Mouse (Mus musculus) bone marrow, adult 2 months (tissue): Measurements from ENCODE around the gene Micu1. TPM values are rescaled to one million over a fixed set of nuclear protein-coding genes. Genes with fewer than 3 reads are reported as not detected.

Experiments used
- H3K27ac ChIP-seq: fragments of 200-500 bp; 2 replicates; pipeline ENCODE4 v1.5.1; 2012; ENCODE audit warnings: low read depth, mild to moderate bottlenecking, control low read depth, inconsistent platforms, low read length; ENCODE audit not compliant: control insufficient read depth, poor library complexity, insufficient read depth
- H3K4me1 ChIP-seq: fragments of 200-500 bp; 2 replicates; pipeline ENCODE4 v1.6.1; 2011; ENCODE audit warnings: low read length; ENCODE audit not compliant: control insufficient read depth, insufficient read depth
- H3K4me3 ChIP-seq: fragments of 200-500 bp; replicated peaks from 2 replicates; pipeline ENCODE3; 2011; ENCODE audit warnings: mild to moderate bottlenecking, low read depth, low read length, control low read depth; ENCODE audit not compliant: control insufficient read depth
- CTCF ChIP-seq: fragments of 200-500 bp; IDR thresholded peaks from 2 replicates; pipeline ENCODE4 v1.5.1; 2011; ENCODE audit warnings: low read length, control low read depth; ENCODE audit not compliant: control insufficient read depth, insufficient read depth
- POLR2A ChIP-seq: fragments of 200-500 bp; IDR thresholded peaks from 2 replicates; pipeline ENCODE4 v1.6.1; 2011; ENCODE audit warnings: low read depth, mild to moderate bottlenecking, control low read depth, low read length, borderline replicate concordance; ENCODE audit not compliant: control insufficient read depth
- WGBS: fragments of 180-500 bp; shearing (Covaris S2); methylation state at CpG from one replicate; pipeline ENCODE4 v1.1.7; 2018; 5-methylcytosine and 5-hydroxymethylcytosine counted together
- polyA plus RNA-seq: library from polyadenylated mRNA; stranded (reverse); fragments of >200 nt; gene quantifications from 2 replicates; pipeline ENCODE4 v1.2.4, GENCODE M21; 2011; ENCODE audit warnings: low replicate concordance; ENCODE audit not compliant: missing spikeins, insufficient read depth, insufficient read length

Gene Micu1
- polyA plus RNA-seq, 1 experiment, result 29.0 TPM

DNA sequence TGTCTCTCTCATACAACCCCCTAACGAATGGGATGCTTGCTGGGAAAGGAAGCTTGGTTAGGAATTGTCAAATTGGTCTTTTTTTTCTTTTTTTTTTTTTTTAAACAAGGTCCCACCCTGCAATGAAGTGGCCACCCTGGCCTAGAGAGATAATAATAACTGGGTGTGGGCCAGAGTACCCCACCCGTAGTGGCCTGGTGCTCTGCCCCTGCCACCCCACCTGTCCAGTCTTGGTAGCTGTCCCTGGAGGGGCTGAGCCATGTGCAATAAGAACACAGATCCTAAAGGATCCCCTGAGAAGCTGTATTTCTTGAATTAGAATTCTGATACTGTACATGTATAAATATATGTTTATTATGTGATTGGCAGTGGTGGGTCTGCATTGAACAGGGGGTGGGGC is 196.7 kb downstream of the Micu1 start:
- TF ChIP-seq POLR2A (no peak), CTCF (no peak)

GRCm38 (mm10) chr10:59899341-59900173 is 197.3 kb downstream of the Micu1 start:
- WGBS, result 6% methylated on average over 21 of the region's 21 CpGs

More for the DNA sequence above, 196.7 kb downstream of the Micu1 start:
- H3K4me3 ChIP-seq, result no peak overlapping the region
- H3K4me1 ChIP-seq, result peaks cover 33% of the 10 kb centered on the region
- WGBS, result 21% methylated on average over 2 of the region's 2 CpGs
- peak overlapping the region; percentile 97 for H3K27ac ChIP-seq

GRCm38 (mm10) chr10:59900174-59900435 is 197.8 kb downstream of the Micu1 start:
- peak overlapping the region; percentile 97 for H3K27ac ChIP-seq
- 38% methylated on average over 4 of the region's 4 CpGs for WGBS
- H3K4me3 ChIP-seq, result peak overlapping the region; percentile 3

More at GRCm38 (mm10) chr10:59899341-59900173, 197.3 kb downstream of the Micu1 start:
- TF ChIP-seq POLR2A, result peak; percentile 87
- TF ChIP-seq CTCF, result no peak
- peak overlapping the region; percentile 97 for H3K27ac ChIP-seq
- peaks cover 33% of the 10 kb centered on the region for H3K4me1 ChIP-seq
- peak overlapping the region; percentile 40 for H3K4me3 ChIP-seq

GRCm38 (mm10) chr10:59900939-59901338 is 198.7 kb downstream of the Micu1 start:
- H3K4me1 ChIP-seq, result peaks cover 27% of the 10 kb centered on the region
- no peak overlapping the region for H3K4me3 ChIP-seq
- H3K27ac ChIP-seq, result peak overlapping the region; percentile 8
- WGBS, result 32% methylated on average over 4 of the region's 4 CpGs
- TF ChIP-seq POLR2A (no peak), CTCF (no peak)

More at GRCm38 (mm10) chr10:59900174-59900435, 197.8 kb downstream of the Micu1 start:
- TF ChIP-seq POLR2A (no peak), CTCF (no peak)
- peaks cover 33% of the 10 kb centered on the region for H3K4me1 ChIP-seq

GRCm38 (mm10) chr10:59901463-59901862 is 199.2 kb downstream of the Micu1 start:
- peaks cover 23% of the 10 kb centered on the region for H3K4me1 ChIP-seq
- TF ChIP-seq CTCF (no peak), POLR2A (no peak)
- H3K27ac ChIP-seq, result peak overlapping the region; percentile 8; the same call in 1 of the 2 replicates
- H3K4me3 ChIP-seq, result no peak overlapping the region
- 77% methylated on average over 1 of the region's 1 CpGs for WGBS

- TF ChIP-seq POLR2A, result no peak
- TF ChIP-seq CTCF, result no peak
- Histone ChIP-seq H3K27ac (peak overlapping the region; percentile 18; the same call in 1 of the 2 replicates), H3K4me3 (no peak overlapping the region), H3K4me1 (peaks cover 21% of the 10 kb centered on the region)
- WGBS, result 66% methylated on average over 8 of the region's 8 CpGs
Measured at GRCm38 (mm10) chr10:59901986-59902605, 199.8 kb downstream of the Micu1 start.

DNA sequence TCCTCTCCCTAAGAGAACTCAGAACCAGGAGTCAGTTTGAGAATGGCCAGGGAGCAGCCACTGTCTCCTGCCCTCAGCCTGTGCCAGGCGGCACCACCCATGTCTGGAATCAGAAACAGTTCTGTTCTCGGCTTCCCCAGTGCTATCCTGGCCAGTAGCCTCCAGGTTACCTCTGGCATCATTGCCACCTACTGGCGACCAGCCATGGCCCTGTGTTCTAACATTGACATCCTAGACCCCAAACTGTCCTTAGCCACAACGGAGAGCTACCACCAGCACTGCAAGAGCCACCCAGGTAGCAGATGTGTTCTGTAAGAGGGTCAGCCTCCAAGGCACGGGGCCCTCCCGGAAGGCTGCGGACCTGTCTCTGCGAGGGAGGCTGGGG is 200.3 kb downstream of the Micu1 start:
- no peak overlapping the region for H3K4me3 ChIP-seq
- TF ChIP-seq POLR2A (no peak), CTCF (no peak)
- WGBS, result 85% methylated on average over 8 of the region's 8 CpGs
- H3K27ac ChIP-seq, result no peak overlapping the region
- peaks cover 20% of the 10 kb centered on the region for H3K4me1 ChIP-seq

GRCm38 (mm10) chr10:59903170-59903569 is 200.9 kb downstream of the Micu1 start:
- TF ChIP-seq POLR2A (no peak), CTCF (no peak)
- no peak overlapping the region for H3K4me3 ChIP-seq
- no peak overlapping the region for H3K27ac ChIP-seq
- 63% methylated on average over 7 of the region's 7 CpGs for WGBS
- peaks cover 19% of the 10 kb centered on the region for H3K4me1 ChIP-seq

- TF ChIP-seq CTCF, result no peak
- no peak for TF ChIP-seq POLR2A
- WGBS, result 42% methylated on average over 3 of the region's 3 CpGs
- H3K27ac ChIP-seq, result peak overlapping the region; percentile 83
- H3K4me3 ChIP-seq, result no peak overlapping the region
- H3K4me1 ChIP-seq, result peaks cover 13% of the 10 kb centered on the region
Measured at GRCm38 (mm10) chr10:59907080-59907609, 204.9 kb downstream of the Micu1 start.
